Mouse (Mus musculus): ENCODE measurements around the gene 2210011C24Rik. TPM values are rescaled to one million over a fixed set of nuclear protein-coding genes. Genes with fewer than 3 reads are reported as not detected.
A peak's percentile ranks its signal among the peaks of the same experiment; 100 is the strongest.
"Not testable (repeated sequence)": the region's sequence is repeated elsewhere in the genome, so short reads cannot be mapped to it uniquely, and the experiment has no call there.

The 2210011C24Rik gene
- total and polyA plus RNA-seq, 2 experiments from 2014 or later = 1.2 TPM; not detected in 1

DNA sequence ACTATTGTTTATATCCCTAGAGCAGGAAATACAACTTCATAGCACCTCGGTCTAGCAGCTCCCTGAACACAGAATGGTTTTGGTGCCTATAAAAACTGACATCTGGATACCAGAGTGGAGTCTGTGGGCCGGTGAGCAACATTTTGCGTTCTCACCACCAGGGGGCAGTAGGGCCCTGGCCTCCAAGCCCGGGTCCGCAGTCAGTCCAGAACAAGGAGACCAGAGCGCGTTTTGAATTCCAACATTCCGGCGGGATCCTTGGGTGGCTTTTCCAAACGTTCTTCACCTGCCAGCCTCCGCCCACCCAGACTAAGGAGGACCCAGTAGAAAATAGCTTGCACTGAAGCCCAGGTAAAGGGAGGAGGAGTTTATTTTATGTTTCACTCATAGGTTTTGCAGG, 2.1 kb downstream of the 2210011C24Rik start:
- H3K4me3 ChIP-seq (ENCODE audit: low read depth, low read length) = no peak overlapping the region
- WGBS = 2% methylated on average over 11 of the region's 11 CpGs
- H3K4me2 ChIP-seq (ENCODE audit: low read depth) = peak overlapping the region; percentile 16
- H3K36me3 ChIP-seq (ENCODE audit: insufficient read depth) = no peaks in the 10 kb centered on the region
- H3K27ac ChIP-seq (ENCODE audit: low read depth, low read length) = no peak overlapping the region
- ATAC-seq (peak; percentile 48; the same call in 1 of the 2 replicates), DNase-seq (peak; percentile 84)
- TF ChIP-seq CTCF (IDR thresholded peaks at IDR 0.05; ENCODE audit: low read depth) = peak; percentile 92
- no peak overlapping the region for H3K9ac ChIP-seq
- peaks cover 15% of the 10 kb centered on the region for H3K27me3 ChIP-seq (ENCODE audit: insufficient read depth, low read length)
- H3K9me3 ChIP-seq (ENCODE audit: low read length) = no peaks in the 10 kb centered on the region
- H3K4me1 ChIP-seq (ENCODE audit: insufficient read depth) = peaks cover 12% of the 10 kb centered on the region; the same call in 1 of the 2 replicates

DNA sequence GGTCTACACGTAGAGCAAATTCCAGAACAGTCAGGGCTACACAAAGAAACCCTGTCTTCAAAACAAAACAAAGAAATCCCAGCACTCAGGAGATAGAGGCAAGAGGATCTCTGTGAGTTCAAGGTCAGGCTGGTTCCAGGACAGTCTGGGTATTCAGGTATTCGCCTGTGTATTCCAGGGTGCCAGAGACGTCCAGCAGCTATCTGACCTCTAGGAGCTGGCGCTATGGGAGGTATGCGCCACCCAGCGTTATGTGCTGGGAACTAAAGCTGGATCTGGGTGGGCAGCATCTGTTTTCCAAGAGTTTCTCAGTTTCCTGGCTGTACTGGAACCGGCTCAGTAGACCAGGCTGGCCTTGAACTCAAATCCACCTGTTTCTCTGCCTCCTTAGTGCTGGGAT, 3.6 kb downstream of the 2210011C24Rik start:
- DNase-seq (no peak), ATAC-seq (no peak)
- Histone ChIP-seq H3K36me3 (ENCODE audit: insufficient read depth) (no peaks in the 10 kb centered on the region), H3K27me3 (ENCODE audit: insufficient read depth, low read length) (peaks cover 15% of the 10 kb centered on the region), H3K4me2 (ENCODE audit: low read depth) (no peak overlapping the region), H3K9ac (no peak overlapping the region), H3K27ac (ENCODE audit: low read depth, low read length) (no peak overlapping the region), H3K4me3 (ENCODE audit: low read depth, low read length) (no peak overlapping the region), H3K4me1 (ENCODE audit: insufficient read depth) (peaks cover 20% of the 10 kb centered on the region), H3K9me3 (ENCODE audit: low read length) (no peaks in the 10 kb centered on the region)
- TF ChIP-seq CTCF (IDR thresholded peaks at IDR 0.05; ENCODE audit: low read depth) = peak; percentile 40
- 29% methylated on average over 7 of the region's 7 CpGs for WGBS

DNA sequence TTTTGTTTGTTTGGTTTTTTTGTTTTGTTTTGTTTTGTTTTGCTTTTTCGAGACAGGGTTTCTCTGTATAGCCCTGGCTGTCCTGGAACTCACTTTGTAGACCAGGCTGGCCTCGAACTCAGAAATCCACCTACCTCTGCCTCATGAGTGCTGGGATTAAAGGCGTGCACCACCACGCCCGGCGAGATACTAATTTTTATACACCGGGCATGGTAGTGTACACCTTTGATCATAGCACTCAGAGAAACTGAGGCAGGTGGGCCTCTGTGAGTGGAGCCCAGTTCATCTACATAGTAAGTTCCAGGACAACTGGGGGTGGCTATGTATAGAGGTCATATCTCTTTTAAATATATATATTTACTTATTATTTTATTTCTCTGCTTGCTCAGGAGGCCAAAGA, 6.5 kb downstream of the 2210011C24Rik start:
- H3K27me3 ChIP-seq (ENCODE audit: insufficient read depth, low read length); H3K27ac ChIP-seq (ENCODE audit: low read depth, low read length); ATAC-seq; H3K9me3 ChIP-seq (ENCODE audit: low read length); H3K9ac ChIP-seq; H3K4me2 ChIP-seq (ENCODE audit: low read depth); H3K36me3 ChIP-seq (ENCODE audit: insufficient read depth); DNase-seq; H3K4me1 ChIP-seq (ENCODE audit: insufficient read depth); H3K4me3 ChIP-seq (ENCODE audit: low read depth, low read length): not testable (repeated sequence)
- 93% methylated on average over 7 of the region's 7 CpGs for WGBS

DNA sequence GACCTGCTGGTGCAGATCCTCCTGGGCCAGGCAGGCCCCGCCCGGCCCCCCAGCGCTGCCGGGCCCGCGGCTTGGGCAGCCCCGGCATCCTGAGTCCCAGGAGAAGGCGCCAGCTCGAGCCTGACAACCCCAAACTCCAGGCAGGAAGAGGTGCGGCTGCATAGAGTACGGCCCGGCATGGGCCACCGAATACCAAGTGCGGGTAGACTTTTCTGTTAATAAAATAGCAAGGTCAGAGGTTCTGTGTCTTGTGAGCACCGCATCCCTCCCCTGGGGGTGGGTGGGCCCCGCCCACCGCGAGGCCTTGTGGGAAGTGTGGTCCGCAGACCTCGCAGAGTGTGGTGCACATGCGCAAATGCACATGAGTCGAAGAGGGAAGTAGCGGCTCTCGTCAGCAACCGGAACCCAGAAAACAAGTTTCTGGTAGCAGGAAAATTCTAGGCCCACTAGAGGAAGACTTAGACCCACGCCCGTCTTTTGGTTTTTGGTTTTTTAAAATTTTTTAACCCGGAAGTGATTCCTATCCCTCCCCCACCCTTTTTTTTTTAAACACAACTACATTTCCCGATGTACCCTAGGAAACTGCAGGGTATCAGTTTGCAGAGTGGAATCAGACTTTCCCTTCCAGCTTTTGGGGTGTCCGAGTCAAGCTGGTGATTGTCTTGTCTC, 7.3 kb downstream of the 2210011C24Rik start:
- ATAC-seq (peak; percentile 93), DNase-seq (peak; percentile 95)
- Histone ChIP-seq H3K4me3 (ENCODE audit: low read depth, low read length) (peak overlapping the region; percentile 61), H3K36me3 (ENCODE audit: insufficient read depth) (peaks cover 14% of the 10 kb centered on the region; the same call in 1 of the 2 replicates), H3K9ac (peak overlapping the region; percentile 60), H3K4me2 (ENCODE audit: low read depth) (peak overlapping the region; percentile 96), H3K4me1 (ENCODE audit: insufficient read depth) (peaks cover 8% of the 10 kb centered on the region; the same call in 1 of the 2 replicates), H3K27me3 (ENCODE audit: insufficient read depth, low read length) (no peaks in the 10 kb centered on the region), H3K27ac (ENCODE audit: low read depth, low read length) (peak overlapping the region; percentile 57), H3K9me3 (ENCODE audit: low read length) (no peaks in the 10 kb centered on the region)
- 0 out of 2 replicates have a peak, but pooled peaks have one; percentile 12 for TF ChIP-seq CTCF (IDR thresholded peaks at IDR 0.05; ENCODE audit: low read depth)
- WGBS = 2% methylated on average over 30 of the region's 30 CpGs

DNA sequence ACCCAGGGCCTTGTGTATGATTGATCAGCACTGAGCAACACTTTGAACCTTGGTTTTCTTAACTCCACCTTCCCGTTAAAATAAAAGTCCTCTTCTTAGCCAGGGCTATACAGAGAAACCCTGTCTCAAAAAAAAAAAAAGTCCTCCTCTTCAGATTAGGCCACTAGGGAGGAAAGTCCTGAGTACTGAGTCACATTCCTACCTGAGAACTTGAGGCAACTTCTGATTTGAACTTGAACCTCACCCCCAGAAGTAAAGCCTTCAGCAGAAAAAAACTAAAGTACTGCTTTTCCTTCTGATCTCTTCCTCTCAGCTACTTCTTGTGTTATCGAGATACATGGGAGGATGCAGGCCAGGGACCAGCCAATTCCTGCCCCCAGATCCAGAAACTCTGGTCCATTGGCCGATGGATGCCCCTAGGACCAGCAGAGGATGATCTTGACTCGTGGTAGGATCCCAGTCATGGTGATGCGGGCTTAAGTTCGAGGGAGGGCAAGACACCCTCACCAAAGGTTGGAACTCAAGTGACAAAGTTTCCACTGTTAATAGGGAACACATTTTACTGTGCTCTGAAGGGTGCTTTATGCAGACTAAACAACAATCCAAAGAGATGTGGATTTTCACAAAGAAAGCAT, 8.2 kb downstream of the 2210011C24Rik start:
- Histone ChIP-seq H3K9me3 (ENCODE audit: low read length) (no peaks in the 10 kb centered on the region), H3K9ac (peak overlapping the region; percentile 60), H3K4me1 (ENCODE audit: insufficient read depth) (peaks cover 15% of the 10 kb centered on the region), H3K27me3 (ENCODE audit: insufficient read depth, low read length) (no peaks in the 10 kb centered on the region), H3K4me2 (ENCODE audit: low read depth) (peak overlapping the region; percentile 96), H3K4me3 (ENCODE audit: low read depth, low read length) (peak overlapping the region; percentile 61), H3K27ac (ENCODE audit: low read depth, low read length) (no peak overlapping the region), H3K36me3 (ENCODE audit: insufficient read depth) (peaks cover 17% of the 10 kb centered on the region; the same call in 1 of the 2 replicates)
- WGBS = 70% methylated on average over 6 of the region's 6 CpGs
- no peak for ATAC-seq
- TF ChIP-seq CTCF (IDR thresholded peaks at IDR 0.05; ENCODE audit: low read depth) = no peak
- no peak for DNase-seq

DNA sequence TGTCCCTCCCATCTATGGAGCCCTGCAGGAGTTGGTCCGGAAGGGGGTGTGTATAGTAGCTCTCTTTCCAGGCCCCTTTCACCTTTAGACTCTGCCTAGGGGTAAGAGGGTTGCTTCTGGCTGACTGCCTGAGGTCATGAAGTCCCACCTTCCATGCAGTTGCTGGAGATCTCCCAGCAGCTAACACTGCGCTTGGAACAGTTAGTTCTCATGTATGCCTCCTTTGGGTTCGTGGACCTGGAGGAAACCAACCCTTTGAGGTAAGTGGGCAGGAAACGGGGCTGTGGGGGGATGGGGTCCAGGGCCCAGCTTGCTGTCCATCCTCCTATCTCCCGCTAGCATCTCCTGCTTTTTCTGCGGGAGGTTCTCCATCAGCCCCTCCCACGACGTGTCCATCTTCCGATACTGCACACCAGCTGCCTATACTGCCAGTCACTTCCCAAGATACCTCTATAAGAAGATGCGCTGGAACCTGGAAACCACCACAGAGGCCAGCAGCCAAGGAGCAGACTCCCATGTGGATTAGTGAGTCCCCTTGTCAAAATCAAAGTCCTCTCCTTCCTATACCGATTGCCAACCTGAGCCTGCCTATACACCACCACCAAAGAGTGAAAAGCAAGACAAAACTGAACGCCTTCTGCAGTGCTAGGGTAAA, 8.9 kb downstream of the 2210011C24Rik start:
- Histone ChIP-seq H3K4me1 (ENCODE audit: insufficient read depth) (peaks cover 17% of the 10 kb centered on the region), H3K4me2 (ENCODE audit: low read depth) (no peak overlapping the region), H3K27ac (ENCODE audit: low read depth, low read length) (no peak overlapping the region), H3K36me3 (ENCODE audit: insufficient read depth) (peaks cover 17% of the 10 kb centered on the region; the same call in 1 of the 2 replicates), H3K27me3 (ENCODE audit: insufficient read depth, low read length) (no peaks in the 10 kb centered on the region), H3K9me3 (ENCODE audit: low read length) (no peaks in the 10 kb centered on the region), H3K4me3 (ENCODE audit: low read depth, low read length) (no peak overlapping the region), H3K9ac (no peak overlapping the region)
- WGBS = 52% methylated on average over 12 of the region's 12 CpGs
- TF ChIP-seq CTCF (IDR thresholded peaks at IDR 0.05; ENCODE audit: low read depth) = no peak
- no peak for ATAC-seq
- DNase-seq = no peak
